Mouse (Mus musculus): ENCODE measurements around the gene Ceacam20. TPM values are rescaled to one million over a fixed set of nuclear protein-coding genes. Genes with fewer than 3 reads are reported as not detected.
A peak's percentile ranks its signal among the peaks of the same experiment; 100 is the strongest.

The Ceacam20 gene
- polyA plus RNA-seq, 1 experiment from 2014 or later: not detected

- no peaks in the 10 kb centered on the region for H3K27me3 ChIP-seq (ENCODE audit: insufficient read depth, poor library complexity, severe bottlenecking)
- H3K4me3 ChIP-seq: no peak overlapping the region
- DNase-seq (ENCODE audit: low spot score): no peak
- peak overlapping the region; percentile 17; the same call in 1 of the 2 replicates for H3K27ac ChIP-seq
- peaks cover 27% of the 10 kb centered on the region for H3K4me1 ChIP-seq
- H3K9me3 ChIP-seq: no peaks in the 10 kb centered on the region
- no peaks in the 10 kb centered on the region for H3K36me3 ChIP-seq
- 60% methylated on average over 20 of the region's 20 CpGs for WGBS
Measured at GRCm38 (mm10) chr7:19935171-19935751, 30.0 kb upstream of the Ceacam20 start.

GRCm38 (mm10) chr7:19935961-19936360 is 29.3 kb upstream of the Ceacam20 start:
- no peak overlapping the region for H3K4me3 ChIP-seq
- WGBS: 74% methylated on average over 6 of the region's 6 CpGs

GRCm38 (mm10) chr7:19937229-19937821 is 27.9 kb upstream of the Ceacam20 start:
- no peak overlapping the region for H3K27ac ChIP-seq
- no peak overlapping the region for H3K4me3 ChIP-seq
- no peaks in the 10 kb centered on the region for H3K27me3 ChIP-seq (ENCODE audit: insufficient read depth, poor library complexity, severe bottlenecking)
- H3K9me3 ChIP-seq: no peaks in the 10 kb centered on the region
- no peaks in the 10 kb centered on the region for H3K36me3 ChIP-seq
- DNase-seq (ENCODE audit: low spot score): no peak
- 79% methylated on average over 11 of the region's 11 CpGs for WGBS
- peaks cover 35% of the 10 kb centered on the region for H3K4me1 ChIP-seq

More at GRCm38 (mm10) chr7:19935961-19936360, 29.3 kb upstream of the Ceacam20 start:
- H3K9me3 ChIP-seq: no peaks in the 10 kb centered on the region
- peak overlapping the region; percentile 17; the same call in 1 of the 2 replicates for H3K27ac ChIP-seq
- no peak for DNase-seq (ENCODE audit: low spot score)
- peaks cover 34% of the 10 kb centered on the region for H3K4me1 ChIP-seq
- H3K36me3 ChIP-seq: no peaks in the 10 kb centered on the region
- no peaks in the 10 kb centered on the region for H3K27me3 ChIP-seq (ENCODE audit: insufficient read depth, poor library complexity, severe bottlenecking)

DNA sequence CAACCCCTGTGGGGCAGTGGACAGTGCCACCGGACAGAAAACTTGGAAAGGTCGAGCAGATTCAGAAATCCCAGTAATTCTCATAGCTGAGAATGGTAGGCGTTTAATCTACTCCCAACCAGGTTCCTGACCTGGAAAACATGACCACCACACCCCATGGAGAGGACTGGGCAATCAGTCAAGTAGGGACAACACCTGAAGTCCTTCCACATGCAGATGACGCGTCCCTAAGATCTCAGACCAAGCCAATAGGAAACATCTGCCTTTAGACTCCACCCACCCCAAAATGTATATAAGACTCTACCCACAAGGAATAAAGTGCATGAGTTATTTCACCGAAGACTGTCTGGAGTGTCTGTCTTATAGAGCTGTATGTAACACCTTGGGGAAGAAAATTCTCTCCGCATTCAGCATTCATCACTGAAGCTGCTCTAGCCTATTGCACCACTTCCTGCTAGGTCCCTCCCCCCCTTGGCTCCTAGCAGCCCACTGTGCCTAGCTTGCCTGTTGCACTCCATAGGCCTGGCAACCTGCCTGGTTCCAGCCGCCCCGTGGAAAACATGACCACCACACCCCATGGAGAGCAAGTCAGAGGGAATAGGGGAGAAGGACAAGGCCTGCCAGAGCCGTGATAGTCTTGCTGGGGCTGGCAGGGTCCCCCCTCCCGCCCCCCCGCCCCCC is 25.5 kb upstream of the Ceacam20 start:
- Histone ChIP-seq H3K9me3 (no peaks in the 10 kb centered on the region), H3K27me3 (ENCODE audit: insufficient read depth, poor library complexity, severe bottlenecking) (no peaks in the 10 kb centered on the region), H3K27ac (peak overlapping the region; percentile 72), H3K36me3 (no peaks in the 10 kb centered on the region), H3K4me1 (peaks cover 26% of the 10 kb centered on the region), H3K4me3 (peak overlapping the region; percentile 24; the same call in 1 of the 2 replicates)
- WGBS: 44% methylated on average over 10 of the region's 12 CpGs
- peak; percentile 88 for DNase-seq (ENCODE audit: low spot score)

DNA sequence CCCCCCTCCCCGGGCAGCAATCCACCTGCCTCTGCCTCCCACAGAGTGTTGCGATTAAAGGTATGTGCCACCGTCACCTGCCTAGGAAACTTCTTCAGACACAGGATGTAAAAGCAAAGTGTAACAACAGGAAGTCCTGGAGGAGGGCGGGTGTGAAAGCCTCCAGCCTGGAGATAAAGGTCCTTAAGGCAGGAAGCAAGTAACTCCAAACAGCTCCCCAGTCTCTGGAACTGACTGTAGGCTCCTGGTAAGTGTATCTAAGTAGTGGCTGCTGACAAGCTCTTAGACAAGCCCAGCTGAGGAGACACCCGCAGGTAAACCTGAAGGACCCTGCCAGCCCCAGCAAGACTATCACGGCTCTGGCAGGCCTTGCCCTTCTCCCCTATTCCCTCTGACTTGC is 25.0 kb upstream of the Ceacam20 start:
- H3K27me3 ChIP-seq (ENCODE audit: insufficient read depth, poor library complexity, severe bottlenecking): no peaks in the 10 kb centered on the region
- DNase-seq (ENCODE audit: low spot score): no peak
- H3K36me3 ChIP-seq: no peaks in the 10 kb centered on the region
- peak overlapping the region; percentile 24; the same call in 1 of the 2 replicates for H3K4me3 ChIP-seq
- no peaks in the 10 kb centered on the region for H3K9me3 ChIP-seq
- peaks cover 24% of the 10 kb centered on the region for H3K4me1 ChIP-seq
- H3K27ac ChIP-seq: peak overlapping the region; percentile 72
- 3% methylated on average over 4 of the region's 6 CpGs for WGBS

DNA sequence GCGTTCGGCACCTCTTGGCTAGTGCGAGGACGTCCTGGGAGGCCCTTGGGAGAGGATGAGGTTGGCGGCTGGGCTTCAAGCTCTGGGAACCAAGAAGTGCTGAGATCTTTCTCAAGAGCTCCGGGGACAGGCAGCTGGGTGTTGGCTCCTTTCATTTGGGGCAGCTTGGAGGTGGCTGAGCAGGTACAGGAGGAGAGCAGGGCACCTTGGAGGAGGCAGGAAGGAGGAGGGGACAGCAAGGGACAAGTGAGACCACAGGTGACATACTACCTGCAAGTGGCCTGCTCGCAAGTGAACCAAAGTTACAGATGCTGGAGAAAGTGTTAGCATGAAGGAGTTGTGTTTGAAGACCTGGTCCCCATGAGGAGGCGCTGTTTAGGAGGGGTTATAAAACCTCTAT is 20.5 kb upstream of the Ceacam20 start:
- WGBS: 82% methylated on average over 8 of the region's 8 CpGs
- DNase-seq (ENCODE audit: low spot score): no peak
- H3K9me3 ChIP-seq: no peaks in the 10 kb centered on the region
- peaks cover 16% of the 10 kb centered on the region for H3K4me1 ChIP-seq
- no peaks in the 10 kb centered on the region for H3K27me3 ChIP-seq (ENCODE audit: insufficient read depth, poor library complexity, severe bottlenecking)
- no peak overlapping the region for H3K4me3 ChIP-seq
- H3K27ac ChIP-seq: no peak overlapping the region
- H3K36me3 ChIP-seq: no peaks in the 10 kb centered on the region

- no peak overlapping the region for H3K4me3 ChIP-seq
- H3K4me1 ChIP-seq: peaks cover 15% of the 10 kb centered on the region
- WGBS: 83% methylated on average over 5 of the region's 5 CpGs
- H3K27ac ChIP-seq: no peak overlapping the region
- H3K27me3 ChIP-seq (ENCODE audit: insufficient read depth, poor library complexity, severe bottlenecking): no peaks in the 10 kb centered on the region
- no peaks in the 10 kb centered on the region for H3K36me3 ChIP-seq
- DNase-seq (ENCODE audit: low spot score): no peak
- no peaks in the 10 kb centered on the region for H3K9me3 ChIP-seq
Measured at GRCm38 (mm10) chr7:19945201-19945600, 20.0 kb upstream of the Ceacam20 start.

GRCm38 (mm10) chr7:19945821-19946515 is 19.2 kb upstream of the Ceacam20 start:
- 80% methylated on average over 13 of the region's 13 CpGs for WGBS
- Histone ChIP-seq H3K4me3 (no peak overlapping the region), H3K4me1 (peaks cover 13% of the 10 kb centered on the region; the same call in 1 of the 2 replicates), H3K27ac (no peak overlapping the region), H3K27me3 (ENCODE audit: insufficient read depth, poor library complexity, severe bottlenecking) (no peaks in the 10 kb centered on the region), H3K36me3 (no peaks in the 10 kb centered on the region), H3K9me3 (no peaks in the 10 kb centered on the region)
- no peak for DNase-seq (ENCODE audit: low spot score)

- 64% methylated on average over 12 of the region's 12 CpGs for WGBS
- no peaks in the 10 kb centered on the region for H3K27me3 ChIP-seq (ENCODE audit: insufficient read depth, poor library complexity, severe bottlenecking)
- H3K9me3 ChIP-seq: no peaks in the 10 kb centered on the region
- DNase-seq (ENCODE audit: low spot score): no peak
- H3K4me1 ChIP-seq: peaks cover 15% of the 10 kb centered on the region; the same call in 1 of the 2 replicates
- H3K27ac ChIP-seq: no peak overlapping the region
- no peak overlapping the region for H3K4me3 ChIP-seq
- no peaks in the 10 kb centered on the region for H3K36me3 ChIP-seq
Measured at GRCm38 (mm10) chr7:19948956-19949355, 16.3 kb upstream of the Ceacam20 start.

- H3K27ac ChIP-seq: peak overlapping the region; percentile 36; the same call in 1 of the 2 replicates
- no peaks in the 10 kb centered on the region for H3K27me3 ChIP-seq (ENCODE audit: insufficient read depth, poor library complexity, severe bottlenecking)
- H3K9me3 ChIP-seq: no peaks in the 10 kb centered on the region
- WGBS: 34% methylated on average over 10 of the region's 10 CpGs
- H3K36me3 ChIP-seq: no peaks in the 10 kb centered on the region
- peaks cover 15% of the 10 kb centered on the region; the same call in 1 of the 2 replicates for H3K4me1 ChIP-seq
- H3K4me3 ChIP-seq: peak overlapping the region; percentile 22
- no peak for DNase-seq (ENCODE audit: low spot score)
Measured at GRCm38 (mm10) chr7:19949996-19950395, 15.2 kb upstream of the Ceacam20 start.

DNA sequence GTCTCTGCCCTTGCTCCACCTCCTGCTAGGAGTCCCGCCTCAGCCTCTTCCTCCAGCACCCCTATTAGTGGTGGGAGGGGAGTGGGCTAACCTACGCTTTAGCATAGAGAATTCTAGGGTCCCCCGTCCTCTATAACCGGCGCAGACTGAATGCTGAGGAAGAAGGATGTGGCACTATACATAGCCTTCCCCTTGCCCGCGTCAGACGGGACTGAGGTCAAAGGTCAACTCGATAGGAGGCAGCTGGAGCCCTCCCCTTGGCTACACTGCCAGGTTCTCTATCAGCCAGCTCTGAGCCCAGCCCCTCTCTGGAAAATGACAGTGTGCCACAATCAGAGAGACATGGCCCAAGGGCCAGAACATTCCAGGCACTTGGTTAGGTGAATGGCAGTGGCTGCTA is 14.6 kb upstream of the Ceacam20 start, which contains the start of gene Igsf23:
Gene Igsf23 (minus strand): TSS at position 168 of the 400 bp plus-strand sequence.
- no peaks in the 10 kb centered on the region for H3K27me3 ChIP-seq (ENCODE audit: insufficient read depth, poor library complexity, severe bottlenecking)
- DNase-seq (ENCODE audit: low spot score): no peak
- H3K4me1 ChIP-seq: peaks cover 15% of the 10 kb centered on the region; the same call in 1 of the 2 replicates
- no peaks in the 10 kb centered on the region for H3K36me3 ChIP-seq
- H3K27ac ChIP-seq: peak within 1 kb of the TSS; percentile 36; the same call in 1 of the 2 replicates
- H3K4me3 ChIP-seq: peak within 1 kb of the TSS; percentile 22
- H3K9me3 ChIP-seq: no peaks in the 10 kb centered on the region
- WGBS: 26% methylated on average over 9 of the region's 9 CpGs

DNA sequence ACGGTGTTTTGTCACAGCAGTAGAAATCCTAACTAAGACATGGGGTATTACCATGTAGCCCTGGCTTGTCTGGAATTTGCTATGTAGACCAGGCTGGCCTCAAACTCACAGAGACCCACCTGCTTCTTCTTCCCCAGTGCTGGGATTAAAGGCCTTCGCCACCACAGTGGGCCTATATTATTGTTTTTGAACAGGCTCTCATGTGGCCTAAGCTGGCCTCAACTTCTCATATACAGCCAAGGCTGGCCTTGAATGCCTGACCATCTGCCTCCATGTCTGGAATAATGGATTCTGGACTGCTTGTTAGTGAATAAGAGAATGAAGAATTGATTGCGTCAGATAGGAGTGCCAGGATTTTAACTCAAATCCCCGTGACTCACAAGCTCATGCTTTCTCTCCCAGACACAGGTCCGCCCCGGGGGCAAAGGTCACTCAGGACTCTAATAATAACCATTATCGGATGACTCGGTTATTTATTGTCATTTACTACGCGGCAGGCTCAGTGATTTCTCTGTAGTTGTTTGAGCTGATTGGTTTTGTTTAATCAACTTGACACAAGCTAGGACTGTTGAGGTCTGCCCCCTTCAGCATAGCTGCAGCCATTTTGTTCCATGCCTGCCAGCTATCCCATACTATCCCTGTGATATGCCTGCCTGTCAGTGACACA is 12.8 kb upstream of the Ceacam20 start:
- Histone ChIP-seq H3K36me3 (no peaks in the 10 kb centered on the region), H3K9me3 (no peaks in the 10 kb centered on the region), H3K27me3 (ENCODE audit: insufficient read depth, poor library complexity, severe bottlenecking) (no peaks in the 10 kb centered on the region), H3K4me3 (no peak overlapping the region), H3K27ac (no peak overlapping the region), H3K4me1 (peaks cover 15% of the 10 kb centered on the region; the same call in 1 of the 2 replicates)
- WGBS: 78% methylated on average over 10 of the region's 10 CpGs
- DNase-seq (ENCODE audit: low spot score): no peak

Data from heart, embryonic 10.5 days (tissue).